Mouse (Mus musculus): ENCODE measurements at regions not wholly inside any gene's neighbourhood (a gene's known extent, or its start where the extent isn't known, plus 50 kb on each side); places are given as distances from the start of the nearest gene placed in this dataset.

DNA sequence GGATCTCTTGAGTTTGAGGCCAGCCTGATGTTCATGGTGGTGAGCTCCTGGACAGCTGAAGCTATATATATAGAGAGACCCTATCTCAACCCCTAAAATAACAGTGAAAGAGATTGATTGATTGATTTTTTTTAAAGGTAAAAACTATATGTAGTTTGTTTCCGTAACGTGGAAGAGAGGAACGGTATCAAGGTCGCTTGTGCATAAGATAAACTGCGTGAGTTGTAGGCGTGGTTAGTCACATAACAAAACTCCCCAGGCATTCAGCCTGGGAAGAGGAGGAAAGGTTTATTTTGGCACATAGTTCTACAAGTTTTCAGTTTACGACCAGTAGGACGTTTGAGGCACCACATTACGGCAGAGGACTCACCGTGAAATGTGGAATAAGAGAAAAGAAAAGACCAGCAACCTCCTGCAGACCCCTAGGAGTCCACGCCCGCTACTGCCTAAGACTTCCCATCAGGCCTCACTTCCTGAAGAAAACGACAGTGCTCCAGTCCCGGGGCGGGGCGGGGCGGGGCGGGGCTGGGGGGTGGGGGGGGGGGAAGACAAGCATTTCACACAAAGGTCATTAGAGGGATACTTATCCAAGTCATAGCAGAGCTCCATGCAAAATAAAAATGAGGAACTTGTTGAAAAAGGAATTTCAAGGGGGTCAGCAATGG is 139.1 kb upstream of the Serp2 start:
- no peak for TF ChIP-seq CTCF (conservative IDR thresholded peaks at IDR 0.05; ENCODE audit: low read length)
- no peak for TF ChIP-seq POU5F1 (IDR thresholded peaks at IDR 0.05; ENCODE audit: borderline replicate concordance, low read length)

All from E14TG2a.4 (cell line).